ENCODE assay signal across 16 mouse cellular contexts in the genomic region with DNA sequence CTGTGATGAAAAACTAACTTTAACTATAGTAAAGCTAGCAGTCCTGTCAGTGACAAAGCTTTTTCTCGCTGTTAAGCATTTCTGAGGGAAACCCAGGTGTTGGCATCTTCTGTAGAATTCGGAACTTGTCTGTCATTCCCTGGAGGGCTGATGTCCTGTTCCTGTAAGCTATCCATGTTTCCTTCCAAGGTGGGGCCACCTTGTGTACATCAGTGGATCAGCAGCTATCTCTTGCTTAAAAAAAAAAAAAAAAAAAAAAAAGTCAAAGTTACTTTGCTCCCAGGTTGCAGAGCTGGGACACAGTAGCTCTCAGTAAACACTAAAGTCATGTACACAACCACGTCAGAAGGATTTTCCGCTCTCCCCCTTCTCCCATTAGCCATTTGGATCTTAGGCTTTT.
A peak's percentile ranks its signal among the peaks of the same experiment; 100 is the strongest.
DNase-seq lines count a peak whose midpoint lies in the region; TF ChIP-seq lines count a peak whose summit lies in the region.
"Had no signal": no experiment of that assay in that cellular context is flagged by ENCODE, and none has a peak within 500 bp of the region (broad histone marks: within the 10 kb centered on the region; RNA-seq: fewer than 3 reads in every experiment).

No protein-coding gene starts in this region.

- intact Hi-C loops in gastrocnemius, adult 2 months (cut with DNase I) = no loop called here
- intact Hi-C loops in gastrocnemius, postnatal 14 days (cut with DNase I; ENCODE audit: low total_unique reads) = no loop called here
- intact Hi-C loops in left cerebral cortex, postnatal 4 days (cut with DNase I) = no loop called here
- intact Hi-C loops in left cerebral cortex, postnatal 14 days (cut with DNase I) = loop anchor here (5.0 kb wide), 3 partner anchors 39 to 204 kb away; no protein-coding TSS in a partner anchor
- intact Hi-C loops in gastrocnemius, postnatal 36 days (cut with DNase I) = no loop called here

- H3K27ac ChIP-seq in gastrocnemius, adult 2 months = no peak overlapping the region
- H3K27ac ChIP-seq: embryonic facial prominence, embryonic 13.5 days; liver, embryonic 13.5 days; lung, embryonic 15.5 days; macrophage had no signal

- H3K4me3 ChIP-seq in gastrocnemius, adult 2 months = no peak overlapping the region
- H3K4me3 ChIP-seq: embryonic facial prominence, embryonic 13.5 days; liver, embryonic 13.5 days; lung, embryonic 15.5 days had no signal

- TF ChIP-seq CTCF in gastrocnemius, adult 2 months (IDR thresholded peaks at IDR 0.05) = 0 out of 2 replicates have a peak, but pooled peaks have one; percentile 3

- DNase-seq in gastrocnemius, adult 2 months = no peak
- no peak for DNase-seq in gastrocnemius, postnatal 14 days
- DNase-seq in left cerebral cortex, postnatal 4 days = peak; percentile 30
- no peak for DNase-seq in left cerebral cortex, postnatal 14 days (ENCODE audit: low spot score in 2 of 2)
- peak; percentile 14 for DNase-seq in NIH3T3 (ENCODE audit: low read depth)
- no peak for DNase-seq in right cerebral cortex, postnatal 36 days (ENCODE audit: low spot score in 2 of 2)
- DNase-seq in gastrocnemius, postnatal 36 days = no peak
- DNase-seq: adrenal gland, adult 2 months; gastrocnemius, postnatal 10 days; kidney, postnatal 25 days; liver, embryonic 13.5 days; right cerebral cortex, postnatal 14 days; thymus, postnatal 14 days had no signal

Comparison
In these comparisons a context has a peak if more than half of its experiments do, and no peak if none do; other contexts are left out.
1. DNase-seq: peak in left cerebral cortex, postnatal 4 days (single experiment) and NIH3T3 (single experiment); none in gastrocnemius, adult 2 months (single experiment), gastrocnemius, postnatal 14 days (single experiment), left cerebral cortex, postnatal 14 days (0 of 2), right cerebral cortex, postnatal 36 days (0 of 2) and gastrocnemius, postnatal 36 days (0 of 2).